Mouse (Mus musculus) ES-E14 (cell line): ENCODE measurements around the gene Efna2.

Source experiments
- CHD2 ChIP-seq: IDR thresholded peaks from 2 replicates; pipeline ENCODE4 v1.6.1; 2014; ENCODE audit warnings: mild to moderate bottlenecking, low read depth, low read length, inconsistent platforms
- HCFC1 ChIP-seq: IDR thresholded peaks from 2 replicates; pipeline ENCODE4 v1.6.1; 2012; ENCODE audit warnings: low read length, inconsistent platforms, borderline replicate concordance; ENCODE audit not compliant: insufficient read depth
- ZNF384 ChIP-seq: IDR thresholded peaks from 2 replicates; pipeline ENCODE4 v1.6.1; 2012; ENCODE audit warnings: low read depth, low read length, inconsistent platforms

GRCm38 (mm10) chr10:80138553-80139438 lies 40.5 kb upstream of the Efna2 start, which contains the start of gene Atp5d:
- TF ChIP-seq CHD2 (no peak), HCFC1 (0 out of 2 replicates have a peak, but pooled peaks have one; percentile 17), ZNF384 (no peak)
